Mouse (Mus musculus) midbrain, embryonic 11.5 days (tissue): ENCODE data around the gene Fam107b. TPM values are rescaled to one million over a fixed set of nuclear protein-coding genes. Genes with fewer than 3 reads are reported as not detected.

Experiments used
- ATAC-seq: fragments of 200-750 bp; cut with Nextera tagmentation; 2 replicates; pipeline ENCODE4 v1.8.0; 2017; ENCODE audit warnings: moderate TSS enrichment, moderate library complexity; ENCODE audit not compliant: low FRiP score
- DNase-seq: peaks from one replicate; pipeline ENCODE4 v3.0.0; 2015; ENCODE audit warnings: low spot score; ENCODE audit errors: missing footprints
- H3K27ac ChIP-seq: fragments of 300-500 bp; sonication (generic); 2 replicates; pipeline ENCODE4 v1.5.1; 2014; ENCODE audit warnings: low read depth, low read length
- H3K27me3 ChIP-seq: fragments of 300-500 bp; sonication (generic); 2 replicates; pipeline ENCODE4 v1.6.1; 2014; ENCODE audit warnings: mild to moderate bottlenecking, low read length, moderate library complexity, mixed read lengths; ENCODE audit not compliant: control insufficient read depth, insufficient read depth
- H3K36me3 ChIP-seq: fragments of 300-500 bp; sonication (generic); 2 replicates; pipeline ENCODE4 v1.6.1; 2014; ENCODE audit warnings: mild to moderate bottlenecking, low read length, moderate library complexity, mixed read lengths; ENCODE audit not compliant: control insufficient read depth, insufficient read depth
- H3K4me1 ChIP-seq: fragments of 300-500 bp; sonication (generic); 2 replicates; pipeline ENCODE4 v1.6.1; 2014; ENCODE audit warnings: low read length; ENCODE audit not compliant: control insufficient read depth, insufficient read depth
- H3K4me2 ChIP-seq: fragments of 300-500 bp; sonication (generic); 2 replicates; pipeline ENCODE4 v1.6.1; 2014; ENCODE audit warnings: mild to moderate bottlenecking, moderate library complexity
- H3K4me3 ChIP-seq: fragments of 300-500 bp; sonication (generic); 2 replicates; pipeline ENCODE4 v1.5.1; 2014; ENCODE audit warnings: low read depth, low read length
- H3K9ac ChIP-seq: fragments of 300-500 bp; sonication (generic); 2 replicates; pipeline ENCODE4 v1.6.1; 2014; ENCODE audit warnings: low read length
- H3K9me3 ChIP-seq: fragments of 300-500 bp; sonication (generic); 2 replicates; pipeline ENCODE4 v1.6.1; 2016; ENCODE audit warnings: low read length; ENCODE audit not compliant: control insufficient read depth
- WGBS: fragments of 180-500 bp; shearing (Covaris S2); extraction: QIAGEN DNeasy Blood & Tissue Kit; methylation state at CpG from one replicate; pipeline ENCODE4 v1.1.7; 2014; 5-methylcytosine and 5-hydroxymethylcytosine counted together
- polyA plus RNA-seq: library from polyadenylated mRNA; unstranded; fragments of >200 nt; fragmentation: Nextera tagmentation; extraction: Ambion mirVana; gene quantifications from 2 replicates; pipeline ENCODE4 v1.2.1, GENCODE M21; 2014

Gene Fam107b
- polyA plus RNA-seq, 1 experiment from 2014 or later: 60.4 TPM

- H3K4me1 ChIP-seq: peaks cover 4% of the 10 kb centered on the region; the same call in 1 of the 2 replicates
- no peaks in the 10 kb centered on the region for H3K27me3 ChIP-seq
- no peak overlapping the region for H3K4me2 ChIP-seq
- no peaks in the 10 kb centered on the region for H3K36me3 ChIP-seq
- no peak overlapping the region for H3K27ac ChIP-seq
- no peaks in the 10 kb centered on the region for H3K9me3 ChIP-seq
- DNase-seq (no peak), ATAC-seq (no peak)
- WGBS: 94% methylated on average over 2 of the region's 2 CpGs
- H3K4me3 ChIP-seq: no peak overlapping the region
- no peak overlapping the region for H3K9ac ChIP-seq
Observed at GRCm38 (mm10) chr2:3709882-3710281, 139.6 kb downstream of the Fam107b start.

GRCm38 (mm10) chr2:3710521-3710920, 140.2 kb downstream of the Fam107b start:
- H3K36me3 ChIP-seq: no peaks in the 10 kb centered on the region
- H3K9me3 ChIP-seq: no peaks in the 10 kb centered on the region
- 95% methylated on average over 3 of the region's 3 CpGs for WGBS
- H3K4me2 ChIP-seq: no peak overlapping the region
- no peaks in the 10 kb centered on the region for H3K27me3 ChIP-seq
- no peak for ATAC-seq
- no peak for DNase-seq
- no peak overlapping the region for H3K4me3 ChIP-seq
- no peak overlapping the region for H3K27ac ChIP-seq
- no peak overlapping the region for H3K9ac ChIP-seq
- peaks cover 9% of the 10 kb centered on the region for H3K4me1 ChIP-seq

GRCm38 (mm10) chr2:3712369-3713042, 142.2 kb downstream of the Fam107b start:
- H3K9me3 ChIP-seq: no peaks in the 10 kb centered on the region
- ATAC-seq: 0 out of 2 replicates have a peak, but pooled peaks have one; percentile 1
- no peak overlapping the region for H3K4me3 ChIP-seq
- peaks cover 23% of the 10 kb centered on the region for H3K4me1 ChIP-seq
- no peak for DNase-seq
- no peak overlapping the region for H3K4me2 ChIP-seq
- no peak overlapping the region for H3K9ac ChIP-seq
- no peak overlapping the region for H3K27ac ChIP-seq
- WGBS: 77% methylated on average over 3 of the region's 3 CpGs
- no peaks in the 10 kb centered on the region for H3K27me3 ChIP-seq
- H3K36me3 ChIP-seq: no peaks in the 10 kb centered on the region

- H3K4me2 ChIP-seq: peak overlapping the region; percentile 72
- peaks cover 23% of the 10 kb centered on the region for H3K4me1 ChIP-seq
- H3K9me3 ChIP-seq: no peaks in the 10 kb centered on the region
- no peaks in the 10 kb centered on the region for H3K27me3 ChIP-seq
- no peaks in the 10 kb centered on the region for H3K36me3 ChIP-seq
- WGBS: under 1% methylated on average over 41 of the region's 41 CpGs
- peak overlapping the region; percentile 95 for H3K4me3 ChIP-seq
- H3K27ac ChIP-seq: peak overlapping the region; percentile 75
- peak overlapping the region; percentile 96 for H3K9ac ChIP-seq
- ATAC-seq: peak; percentile 94
- peak; percentile 100 for DNase-seq
Observed at GRCm38 (mm10) chr2:3713212-3713681, 143.0 kb downstream of the Fam107b start.

GRCm38 (mm10) chr2:3713682-3714361, 143.5 kb downstream of the Fam107b start:
- Histone ChIP-seq H3K4me2 (peak overlapping the region; percentile 72), H3K4me1 (peaks cover 23% of the 10 kb centered on the region), H3K27me3 (no peaks in the 10 kb centered on the region), H3K9ac (peak overlapping the region; percentile 96), H3K27ac (peak overlapping the region; percentile 75), H3K9me3 (no peaks in the 10 kb centered on the region), H3K4me3 (peak overlapping the region; percentile 95), H3K36me3 (no peaks in the 10 kb centered on the region)
- WGBS: 1% methylated on average over 38 of the region's 38 CpGs
- ATAC-seq (no peak; the same call in none of the 2 replicates), DNase-seq (peak; percentile 94)

GRCm38 (mm10) chr2:3714511-3714910, 144.2 kb downstream of the Fam107b start:
- Histone ChIP-seq H3K4me1 (peaks cover 23% of the 10 kb centered on the region), H3K4me2 (peak overlapping the region; percentile 72), H3K4me3 (peak overlapping the region; percentile 95), H3K9me3 (no peaks in the 10 kb centered on the region), H3K27me3 (no peaks in the 10 kb centered on the region), H3K36me3 (no peaks in the 10 kb centered on the region), H3K27ac (no peak overlapping the region), H3K9ac (peak overlapping the region; percentile 96)
- DNase-seq (no peak), ATAC-seq (no peak)
- 32% methylated on average over 1 of the region's 1 CpGs for WGBS

- DNase-seq (peak; percentile 83), ATAC-seq (no peak)
- H3K36me3 ChIP-seq: no peaks in the 10 kb centered on the region
- no peaks in the 10 kb centered on the region for H3K9me3 ChIP-seq
- no peak overlapping the region; the same call in 1 of the 2 replicates for H3K4me2 ChIP-seq
- peaks cover 23% of the 10 kb centered on the region for H3K4me1 ChIP-seq
- H3K9ac ChIP-seq: no peak overlapping the region
- no peak overlapping the region for H3K27ac ChIP-seq
- 77% methylated on average over 3 of the region's 3 CpGs for WGBS
- no peak overlapping the region for H3K4me3 ChIP-seq
- H3K27me3 ChIP-seq: no peaks in the 10 kb centered on the region
Observed at GRCm38 (mm10) chr2:3715424-3715823, 145.1 kb downstream of the Fam107b start.

- no peak overlapping the region for H3K9ac ChIP-seq
- H3K27ac ChIP-seq: no peak overlapping the region
- no peak for ATAC-seq
- H3K4me3 ChIP-seq: no peak overlapping the region
- WGBS: 77% methylated on average over 5 of the region's 5 CpGs
- H3K4me1 ChIP-seq: peaks cover 23% of the 10 kb centered on the region
- no peaks in the 10 kb centered on the region for H3K36me3 ChIP-seq
- H3K9me3 ChIP-seq: no peaks in the 10 kb centered on the region
- H3K27me3 ChIP-seq: no peaks in the 10 kb centered on the region
- DNase-seq: peak; percentile 84
- no peak overlapping the region for H3K4me2 ChIP-seq
Observed at GRCm38 (mm10) chr2:3717268-3717667, 147.0 kb downstream of the Fam107b start.

- ATAC-seq: no peak
- H3K4me1 ChIP-seq: peaks cover 23% of the 10 kb centered on the region
- H3K27me3 ChIP-seq: no peaks in the 10 kb centered on the region
- H3K4me2 ChIP-seq: no peak overlapping the region
- WGBS: 85% methylated on average over 4 of the region's 4 CpGs
- DNase-seq: no peak
- no peak overlapping the region for H3K9ac ChIP-seq
- no peaks in the 10 kb centered on the region for H3K36me3 ChIP-seq
- no peaks in the 10 kb centered on the region for H3K9me3 ChIP-seq
- H3K4me3 ChIP-seq: no peak overlapping the region
- H3K27ac ChIP-seq: no peak overlapping the region
Observed at GRCm38 (mm10) chr2:3717847-3718246, 147.6 kb downstream of the Fam107b start.
